Mouse (Mus musculus): ENCODE data around the gene Atr. TPM values are rescaled to one million over a fixed set of nuclear protein-coding genes. Genes with fewer than 3 reads are reported as not detected.

Atr gene
- 21.9 and 22.0 TPM in 2 replicates for polyA plus RNA-seq (2014; fragmentation: Nextera tagmentation; extraction: Ambion mirVana)

DNA sequence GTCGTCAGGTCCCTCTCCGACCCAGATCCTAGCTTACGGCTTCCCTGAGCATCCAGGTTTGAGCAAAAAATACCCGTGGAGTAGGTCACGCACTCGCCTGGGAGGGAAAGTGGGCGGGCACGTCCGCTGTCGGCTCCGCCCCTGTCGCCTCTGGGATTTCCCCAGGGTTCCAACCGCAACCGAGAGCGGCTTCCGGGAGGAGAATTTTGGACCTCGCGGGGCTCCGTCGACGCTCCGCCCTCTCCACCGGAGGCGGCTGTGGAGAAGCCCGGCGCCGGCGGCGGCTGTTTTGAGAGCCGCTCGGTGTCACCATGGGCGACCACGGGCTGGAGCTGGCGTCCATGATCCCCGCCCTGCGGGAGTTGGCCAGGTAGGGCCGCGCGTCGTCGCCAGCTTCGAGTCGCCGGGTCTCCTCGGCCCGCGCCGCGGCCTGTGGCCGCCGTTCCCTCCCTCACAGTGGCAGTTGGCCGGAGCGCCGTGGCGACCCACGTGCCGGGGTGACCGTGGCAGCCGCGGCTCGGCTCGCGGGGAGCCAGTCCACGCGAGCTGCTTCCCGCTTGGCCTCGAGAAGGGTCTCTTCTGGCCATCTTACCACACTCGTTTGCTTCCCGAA is at the start of gene Atr:
Gene Atr, plus strand, starts transcription at position 184 of the 613 bp plus-strand sequence.
- Histone ChIP-seq H3K4me3 (ENCODE audit: low read depth, low read length) (peak within 1 kb of the TSS; percentile 90), H3K27me3 (ENCODE audit: control insufficient read depth, insufficient read depth, low read length) (no peaks in the 10 kb centered on the region), H3K36me3 (ENCODE audit: control insufficient read depth, insufficient read depth, low read length) (no peaks in the 10 kb centered on the region), H3K4me1 (replicated peaks; ENCODE audit: control insufficient read depth, insufficient read depth, low read length) (no peaks in the 10 kb centered on the region), H3K9me3 (ENCODE audit: control insufficient read depth, low read length) (no peaks in the 10 kb centered on the region), H3K4me2 (replicated peaks; ENCODE audit: low read depth, low read length) (peak within 1 kb of the TSS; percentile 89), H3K9ac (ENCODE audit: low read depth, low read length) (peak within 1 kb of the TSS; percentile 80), H3K27ac (ENCODE audit: low read depth, low read length) (peak within 1 kb of the TSS; percentile 68)
- DNase-seq (ENCODE audit: low spot score): peak; percentile 97
- under 1% methylated on average over 67 of the region's 69 CpGs for WGBS
- ATAC-seq (ENCODE audit: low FRiP score): peak; percentile 93

DNA sequence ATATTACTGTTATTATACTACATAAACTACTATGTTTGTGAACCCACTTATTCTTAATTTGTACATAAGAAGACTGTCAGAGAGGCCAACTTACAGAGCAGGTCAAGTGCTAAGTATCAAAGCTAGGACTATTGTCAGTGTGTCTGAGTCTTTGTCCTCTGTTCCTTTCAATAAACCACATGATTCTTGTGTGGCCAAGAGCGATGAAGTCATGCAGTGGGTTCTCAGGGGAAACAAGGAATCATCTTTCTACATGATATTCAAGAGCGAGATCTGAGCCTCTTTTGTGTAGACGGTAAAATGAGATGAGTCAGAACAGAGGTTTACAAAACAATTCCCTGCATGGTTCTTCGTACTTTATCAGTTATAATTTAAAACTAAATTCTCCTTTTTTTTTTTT is 47.8 kb upstream of the Atr start:
- WGBS: 74% methylated on average over 4 of the region's 4 CpGs
- no peak for ATAC-seq (ENCODE audit: low FRiP score)
- H3K36me3 ChIP-seq (ENCODE audit: control insufficient read depth, insufficient read depth, low read length): no peaks in the 10 kb centered on the region

DNA sequence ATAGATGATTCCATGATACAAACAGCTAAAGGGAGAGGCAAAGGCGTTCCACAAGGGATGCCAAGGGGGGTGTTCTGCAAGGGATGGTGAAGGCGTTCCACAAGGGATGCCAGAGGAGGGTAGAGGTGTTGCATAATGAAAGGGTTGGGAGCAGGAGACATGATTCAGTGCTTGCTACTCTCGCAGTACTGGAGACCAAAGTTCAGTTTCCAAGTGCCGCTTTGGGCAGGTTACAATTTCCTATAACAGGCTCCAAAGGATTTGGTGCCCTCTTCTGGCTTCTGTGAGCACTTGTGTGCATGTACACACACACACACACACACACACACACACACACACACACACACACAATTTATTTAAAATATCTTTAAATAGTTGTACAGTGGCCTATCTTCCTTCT is 45.6 kb upstream of the Atr start:
- H3K36me3 ChIP-seq (ENCODE audit: control insufficient read depth, insufficient read depth, low read length): no peaks in the 10 kb centered on the region
- ATAC-seq (ENCODE audit: low FRiP score) (no peak), DNase-seq (ENCODE audit: low spot score) (no peak)
- no peak overlapping the region for H3K4me2 ChIP-seq (replicated peaks; ENCODE audit: low read depth, low read length)
- no peak overlapping the region for H3K27ac ChIP-seq (ENCODE audit: low read depth, low read length)
- no peak overlapping the region for H3K4me3 ChIP-seq (ENCODE audit: low read depth, low read length)
- H3K9me3 ChIP-seq (ENCODE audit: control insufficient read depth, low read length): no peaks in the 10 kb centered on the region
- no peaks in the 10 kb centered on the region for H3K4me1 ChIP-seq (replicated peaks; ENCODE audit: control insufficient read depth, insufficient read depth, low read length)
- H3K27me3 ChIP-seq (ENCODE audit: control insufficient read depth, insufficient read depth, low read length): no peaks in the 10 kb centered on the region
- H3K9ac ChIP-seq (ENCODE audit: low read depth, low read length): no peak overlapping the region
- WGBS: 99% methylated on average over 4 of the region's 4 CpGs

More for the DNA sequence above, 47.8 kb upstream of the Atr start:
- Histone ChIP-seq H3K4me2 (replicated peaks; ENCODE audit: low read depth, low read length) (no peak overlapping the region), H3K4me1 (replicated peaks; ENCODE audit: control insufficient read depth, insufficient read depth, low read length) (no peaks in the 10 kb centered on the region), H3K4me3 (ENCODE audit: low read depth, low read length) (no peak overlapping the region), H3K27ac (ENCODE audit: low read depth, low read length) (no peak overlapping the region), H3K9ac (ENCODE audit: low read depth, low read length) (no peak overlapping the region), H3K9me3 (ENCODE audit: control insufficient read depth, low read length) (no peaks in the 10 kb centered on the region), H3K27me3 (ENCODE audit: control insufficient read depth, insufficient read depth, low read length) (no peaks in the 10 kb centered on the region)
- no peak for DNase-seq (ENCODE audit: low spot score)

DNA sequence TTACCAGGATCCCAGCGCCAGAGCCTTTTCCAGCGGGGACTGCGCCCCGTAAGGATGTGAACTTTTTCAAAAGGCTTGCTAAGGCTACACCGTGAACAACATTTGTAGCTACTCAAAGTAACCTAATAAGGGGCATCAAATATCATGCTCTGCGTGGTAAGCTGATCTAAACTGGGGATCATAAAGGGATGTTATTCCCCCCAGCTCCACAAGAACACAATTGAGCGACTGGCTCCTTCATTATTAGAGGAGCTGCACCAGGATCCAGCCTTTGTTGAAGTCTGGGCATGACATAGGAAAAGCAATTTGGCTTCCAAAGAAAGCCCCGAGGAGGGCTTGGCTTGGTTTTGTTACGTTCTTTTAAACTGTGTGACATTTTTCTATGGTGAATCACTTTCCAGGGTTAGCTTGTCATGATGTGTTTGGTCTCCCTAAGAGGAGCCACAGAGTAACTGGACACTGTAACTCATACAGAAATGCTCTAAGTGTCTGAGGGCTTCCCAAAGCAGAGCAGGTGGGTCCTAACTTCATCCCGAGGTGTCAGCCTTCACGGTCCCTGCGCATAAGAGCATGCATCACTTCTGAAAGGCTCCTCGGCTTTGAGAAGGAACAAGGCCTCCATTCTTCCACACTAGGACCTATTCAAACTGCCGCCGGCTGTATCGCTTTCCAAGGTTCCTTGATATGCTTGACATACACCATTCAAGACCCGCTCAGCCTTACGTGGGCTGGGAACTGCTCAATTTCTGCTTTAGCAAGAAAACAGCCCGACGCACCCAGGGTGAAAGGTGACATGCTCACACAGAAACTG is 43.5 kb upstream of the Atr start:
- H3K9ac ChIP-seq (ENCODE audit: low read depth, low read length): no peak overlapping the region
- no peaks in the 10 kb centered on the region for H3K27me3 ChIP-seq (ENCODE audit: control insufficient read depth, insufficient read depth, low read length)
- H3K4me1 ChIP-seq (replicated peaks; ENCODE audit: control insufficient read depth, insufficient read depth, low read length): no peaks in the 10 kb centered on the region
- no peaks in the 10 kb centered on the region for H3K36me3 ChIP-seq (ENCODE audit: control insufficient read depth, insufficient read depth, low read length)
- peak overlapping the region; percentile 4 for H3K27ac ChIP-seq (ENCODE audit: low read depth, low read length)
- ATAC-seq (ENCODE audit: low FRiP score) (peak; percentile 86), DNase-seq (ENCODE audit: low spot score) (peak; percentile 60)
- H3K4me3 ChIP-seq (ENCODE audit: low read depth, low read length): no peak overlapping the region
- 39% methylated on average over 20 of the region's 20 CpGs for WGBS
- no peak overlapping the region for H3K4me2 ChIP-seq (replicated peaks; ENCODE audit: low read depth, low read length)
- no peaks in the 10 kb centered on the region for H3K9me3 ChIP-seq (ENCODE audit: control insufficient read depth, low read length)

DNA sequence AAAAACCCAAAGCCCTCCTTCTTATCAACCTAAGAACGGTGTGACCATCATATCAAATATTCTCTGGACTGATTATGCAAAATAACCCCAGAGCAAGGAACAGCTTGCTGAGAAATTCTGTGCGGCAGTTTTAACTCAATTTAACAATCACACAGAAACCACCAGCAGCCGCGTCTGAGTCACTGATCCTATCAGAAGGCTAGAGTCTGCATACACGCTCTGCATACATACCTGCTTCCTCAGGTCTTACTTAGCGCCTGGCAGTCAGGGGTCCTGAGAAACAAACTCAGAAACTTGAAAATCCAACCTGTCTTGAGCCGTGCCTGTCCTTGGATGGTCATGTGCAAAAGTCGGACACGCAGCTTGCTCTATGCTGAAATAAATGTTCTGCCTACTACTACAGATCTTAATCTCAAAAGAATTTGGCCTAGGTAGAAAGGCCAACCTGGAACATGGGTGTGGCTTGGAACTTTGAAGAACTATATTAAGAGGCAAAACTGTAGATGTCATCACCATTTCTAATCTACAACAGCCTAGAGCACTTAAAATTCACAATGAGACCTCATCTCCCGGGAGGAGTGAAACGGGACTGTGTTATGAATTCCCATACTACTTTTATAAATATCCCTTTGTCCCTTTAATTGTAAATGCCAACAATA is 42.3 kb upstream of the Atr start:
- Histone ChIP-seq H3K36me3 (ENCODE audit: control insufficient read depth, insufficient read depth, low read length) (no peaks in the 10 kb centered on the region), H3K4me1 (replicated peaks; ENCODE audit: control insufficient read depth, insufficient read depth, low read length) (no peaks in the 10 kb centered on the region), H3K9ac (ENCODE audit: low read depth, low read length) (no peak overlapping the region), H3K4me3 (ENCODE audit: low read depth, low read length) (no peak overlapping the region), H3K27me3 (ENCODE audit: control insufficient read depth, insufficient read depth, low read length) (no peaks in the 10 kb centered on the region), H3K27ac (ENCODE audit: low read depth, low read length) (peak overlapping the region; percentile 1; the same call in 1 of the 2 replicates), H3K9me3 (ENCODE audit: control insufficient read depth, low read length) (no peaks in the 10 kb centered on the region), H3K4me2 (replicated peaks; ENCODE audit: low read depth, low read length) (no peak overlapping the region)
- WGBS: 79% methylated on average over 11 of the region's 11 CpGs
- no peak for DNase-seq (ENCODE audit: low spot score)
- ATAC-seq (ENCODE audit: low FRiP score): no peak

DNA sequence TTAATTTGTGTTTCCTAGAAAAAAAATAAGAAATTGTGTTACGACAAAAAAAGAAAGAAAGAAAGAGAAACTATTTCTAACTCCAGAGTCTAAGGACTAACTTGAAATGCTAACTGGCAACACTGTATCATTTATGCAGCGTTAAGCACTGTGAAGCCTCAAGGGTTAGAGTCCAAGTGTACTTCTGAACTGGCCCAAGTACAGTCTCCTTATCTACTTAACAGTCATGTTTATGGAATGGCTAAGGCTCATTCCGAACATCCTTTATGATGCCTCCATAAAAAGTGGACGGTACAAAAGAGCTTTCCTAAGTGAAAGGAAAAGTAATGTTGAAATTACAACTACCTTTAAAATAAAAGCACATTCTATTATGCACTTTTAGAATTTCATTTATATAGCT is 41.7 kb upstream of the Atr start:
- Histone ChIP-seq H3K4me1 (replicated peaks; ENCODE audit: control insufficient read depth, insufficient read depth, low read length) (no peaks in the 10 kb centered on the region), H3K36me3 (ENCODE audit: control insufficient read depth, insufficient read depth, low read length) (no peaks in the 10 kb centered on the region), H3K9ac (ENCODE audit: low read depth, low read length) (no peak overlapping the region), H3K27me3 (ENCODE audit: control insufficient read depth, insufficient read depth, low read length) (no peaks in the 10 kb centered on the region), H3K9me3 (ENCODE audit: control insufficient read depth, low read length) (no peaks in the 10 kb centered on the region), H3K4me2 (replicated peaks; ENCODE audit: low read depth, low read length) (no peak overlapping the region), H3K27ac (ENCODE audit: low read depth, low read length) (no peak overlapping the region), H3K4me3 (ENCODE audit: low read depth, low read length) (no peak overlapping the region)
- 93% methylated on average over 4 of the region's 4 CpGs for WGBS
- ATAC-seq (ENCODE audit: low FRiP score) (no peak), DNase-seq (ENCODE audit: low spot score) (no peak)

DNA sequence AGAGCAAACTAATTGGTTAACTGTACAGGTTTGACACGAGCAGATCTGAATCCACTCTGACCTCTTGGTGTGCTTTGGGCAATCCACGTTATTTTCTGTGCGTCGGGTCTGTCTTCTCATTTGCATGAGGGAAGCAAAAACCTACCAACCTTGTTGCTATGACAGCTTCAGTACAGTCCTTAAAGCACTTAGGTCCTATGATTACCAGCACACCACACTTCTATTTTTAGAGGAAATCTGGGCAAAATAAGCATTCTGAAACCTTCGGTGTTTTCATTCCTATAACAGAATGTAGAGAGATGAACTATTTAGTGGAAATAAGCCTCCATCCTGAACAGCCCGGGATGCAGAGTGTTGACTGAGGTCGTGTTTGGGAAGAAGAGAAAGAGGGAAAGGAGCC is 34.9 kb upstream of the Atr start:
- no peak for DNase-seq (ENCODE audit: low spot score)

DNA sequence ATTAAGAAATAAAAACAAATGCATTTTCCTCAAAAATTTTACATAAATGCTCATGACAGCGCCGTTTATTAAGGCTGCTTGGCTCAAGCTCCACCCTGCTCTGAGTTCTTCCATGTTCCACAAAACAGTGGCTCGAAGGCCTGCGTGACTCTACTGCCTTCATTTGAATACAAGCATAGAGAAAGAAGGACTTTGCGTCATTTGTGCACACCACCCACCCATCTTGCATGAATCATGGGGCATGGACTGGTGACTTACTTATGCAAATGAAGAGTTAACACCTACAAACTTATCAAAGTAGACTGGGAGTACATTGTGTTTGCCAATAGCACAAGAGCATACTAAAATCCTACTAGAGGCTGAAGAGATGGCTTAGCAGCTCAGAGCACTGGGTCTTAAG is 29.8 kb upstream of the Atr start:
- H3K27ac ChIP-seq (ENCODE audit: low read depth, low read length): no peak overlapping the region
- ATAC-seq (ENCODE audit: low FRiP score): no peak
- 94% methylated on average over 5 of the region's 5 CpGs for WGBS

More for the DNA sequence above, 34.9 kb upstream of the Atr start:
- Histone ChIP-seq H3K9ac (ENCODE audit: low read depth, low read length) (no peak overlapping the region), H3K4me3 (ENCODE audit: low read depth, low read length) (no peak overlapping the region), H3K27ac (ENCODE audit: low read depth, low read length) (no peak overlapping the region), H3K36me3 (ENCODE audit: control insufficient read depth, insufficient read depth, low read length) (no peaks in the 10 kb centered on the region), H3K27me3 (ENCODE audit: control insufficient read depth, insufficient read depth, low read length) (no peaks in the 10 kb centered on the region), H3K4me2 (replicated peaks; ENCODE audit: low read depth, low read length) (no peak overlapping the region), H3K9me3 (ENCODE audit: control insufficient read depth, low read length) (no peaks in the 10 kb centered on the region), H3K4me1 (replicated peaks; ENCODE audit: control insufficient read depth, insufficient read depth, low read length) (no peaks in the 10 kb centered on the region)
- no peak for ATAC-seq (ENCODE audit: low FRiP score)
- 87% methylated on average over 7 of the region's 7 CpGs for WGBS

More for the DNA sequence above, 29.8 kb upstream of the Atr start:
- H3K4me3 ChIP-seq (ENCODE audit: low read depth, low read length): no peak overlapping the region
- H3K36me3 ChIP-seq (ENCODE audit: control insufficient read depth, insufficient read depth, low read length): no peaks in the 10 kb centered on the region
- no peaks in the 10 kb centered on the region for H3K9me3 ChIP-seq (ENCODE audit: control insufficient read depth, low read length)
- H3K9ac ChIP-seq (ENCODE audit: low read depth, low read length): no peak overlapping the region
- DNase-seq (ENCODE audit: low spot score): no peak
- no peaks in the 10 kb centered on the region for H3K4me1 ChIP-seq (replicated peaks; ENCODE audit: control insufficient read depth, insufficient read depth, low read length)
- H3K4me2 ChIP-seq (replicated peaks; ENCODE audit: low read depth, low read length): no peak overlapping the region
- no peaks in the 10 kb centered on the region for H3K27me3 ChIP-seq (ENCODE audit: control insufficient read depth, insufficient read depth, low read length)
